Comparison of ENCODE assay signal across 9 mouse cellular contexts in the genomic region with DNA sequence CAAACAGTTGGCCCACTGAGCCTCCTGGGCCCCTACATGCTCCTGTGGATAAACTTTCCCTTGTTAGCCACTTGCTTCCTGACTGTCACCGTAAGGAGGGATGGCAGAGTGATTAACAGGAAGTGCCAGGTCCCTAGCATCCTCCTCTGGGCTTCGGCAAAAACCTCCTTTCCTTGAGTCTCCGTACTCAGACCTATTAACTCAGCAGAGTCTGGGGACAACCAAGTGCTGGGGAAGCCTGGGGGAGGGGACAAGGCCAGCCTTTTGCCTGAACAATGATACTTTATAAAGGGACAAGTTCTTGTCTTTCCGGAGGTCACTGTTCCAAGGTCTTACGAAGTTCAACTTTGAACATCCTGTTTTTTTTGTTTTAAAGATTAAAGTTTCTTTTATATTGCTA. TPM values are rescaled to one million over a fixed set of nuclear protein-coding genes. Genes with fewer than 3 reads are reported as not detected.
A peak's percentile ranks its signal among the peaks of the same experiment; 100 is the strongest.
DNase-seq lines count a peak whose midpoint lies in the region; ATAC-seq lines count a peak whose summit lies in the region.
"Had no signal": no experiment of that assay in that cellular context is flagged by ENCODE, and none has a peak within 500 bp of the region (broad histone marks: within the 10 kb centered on the region; RNA-seq: fewer than 3 reads in every experiment).

No protein-coding gene starts in this region.

- H3K9ac ChIP-seq in lung, embryonic 16.5 days (ENCODE audit: low read length): no peak overlapping the region
- H3K9ac ChIP-seq in embryonic facial prominence, embryonic 12.5 days: no peak overlapping the region
- no peak overlapping the region for H3K9ac ChIP-seq in liver, embryonic 13.5 days
- H3K9ac ChIP-seq: forebrain, postnatal 0 days had no signal

- no peak overlapping the region for H3K4me2 ChIP-seq in lung, embryonic 16.5 days (ENCODE audit: low read depth, low read length)
- H3K4me2 ChIP-seq in embryonic facial prominence, embryonic 12.5 days (replicated peaks): no peak overlapping the region
- H3K4me2 ChIP-seq in liver, embryonic 13.5 days: no peak overlapping the region

- peaks cover 7% of the 10 kb centered on the region for H3K36me3 ChIP-seq in lung, embryonic 16.5 days (ENCODE audit: control insufficient read depth, insufficient read depth, low read length)
- peaks cover 25% of the 10 kb centered on the region for H3K36me3 ChIP-seq in embryonic facial prominence, embryonic 12.5 days
- H3K36me3 ChIP-seq in liver, embryonic 13.5 days: peaks cover 17% of the 10 kb centered on the region

- peak overlapping the region; percentile 24; the same call in 1 of the 2 replicates for H3K27ac ChIP-seq in lung, embryonic 16.5 days (ENCODE audit: low read length)
- peak overlapping the region; percentile 38; the same call in 1 of the 2 replicates for H3K27ac ChIP-seq in embryonic facial prominence, embryonic 12.5 days
- H3K27ac ChIP-seq in liver, embryonic 13.5 days: peak overlapping the region; percentile 48; the same call in 1 of the 2 replicates

- peaks cover 23% of the 10 kb centered on the region for H3K4me1 ChIP-seq in lung, embryonic 16.5 days (replicated peaks; ENCODE audit: control insufficient read depth, insufficient read depth, low read length)
- H3K4me1 ChIP-seq in embryonic facial prominence, embryonic 12.5 days: peaks cover 33% of the 10 kb centered on the region
- H3K4me1 ChIP-seq in liver, embryonic 13.5 days (replicated peaks): peaks cover 64% of the 10 kb centered on the region

- H3K9me3 ChIP-seq in lung, embryonic 16.5 days (ENCODE audit: control insufficient read depth, low read length): no peaks in the 10 kb centered on the region
- H3K9me3 ChIP-seq in embryonic facial prominence, embryonic 12.5 days: no peaks in the 10 kb centered on the region
- no peaks in the 10 kb centered on the region for H3K9me3 ChIP-seq in liver, embryonic 13.5 days (replicated peaks)

- H3K4me3 ChIP-seq in lung, embryonic 16.5 days (ENCODE audit: low read length): no peak overlapping the region
- H3K4me3 ChIP-seq in embryonic facial prominence, embryonic 12.5 days: no peak overlapping the region
- H3K4me3 ChIP-seq in liver, embryonic 13.5 days (replicated peaks): no peak overlapping the region

- ATAC-seq in lung, embryonic 16.5 days (ENCODE audit: low read depth): 0 out of 2 replicates have a peak, but pooled peaks have one; percentile 34
- ATAC-seq in embryonic facial prominence, embryonic 12.5 days (ENCODE audit: insufficient number of reproducible peaks, insufficient read depth, low FRiP score, low TSS enrichment): no peak
- no peak for ATAC-seq in liver, embryonic 13.5 days (ENCODE audit: low read depth)
- ATAC-seq: forebrain, postnatal 0 days had no signal

- no peaks in the 10 kb centered on the region for H3K27me3 ChIP-seq in lung, embryonic 16.5 days (ENCODE audit: control insufficient read depth, insufficient read depth, low read depth, low read length)
- H3K27me3 ChIP-seq in embryonic facial prominence, embryonic 12.5 days: no peaks in the 10 kb centered on the region
- H3K27me3 ChIP-seq in liver, embryonic 13.5 days: no peaks in the 10 kb centered on the region

- 19% methylated on average over 5 of the region's 5 CpGs for WGBS in lung, embryonic 16.5 days
- 18% methylated on average over 5 of the region's 5 CpGs for whole genome bisulfite sequencing in embryonic facial prominence, embryonic 12.5 days
- 27% methylated on average over 5 of the region's 5 CpGs for WGBS in liver, embryonic 13.5 days (ENCODE audit: insufficient replicate concordance)

- DNase-seq in heart, adult 11 months: peak; percentile 90
- DNase-seq in heart, adult 8-10 months (ENCODE audit: low spot score): no peak
- no peak for DNase-seq in lung, postnatal 36 days
- DNase-seq in liver, embryonic 13.5 days: no peak
- no peak for DNase-seq in urinary bladder, adult 2 months (ENCODE audit: low spot score)
- DNase-seq in c-Kit-positive CD71-positive TER-119-positive erythroid progenitor cells, embryonic 14.5 days (ENCODE audit: low spot score): no peak
- DNase-seq: forebrain, postnatal 0 days had no signal

RNA-seq across cellular contexts. Expression of gene Fnbp1, which starts 54.7 kb away (rescaled TPM):
- 10 to 100 TPM; 47.2 to 63.1 (median 52.7) TPM for total RNA-seq in heart, adult 8-10 months (2022)
- polyA plus RNA-seq in lung, embryonic 16.5 days (2015; fragmentation: Nextera tagmentation; extraction: Ambion mirVana): 15.6 and 18.1 TPM in 2 replicates
- polyA plus RNA-seq in embryonic facial prominence, embryonic 12.5 days (2016; fragmentation: Nextera tagmentation; extraction: Ambion mirVana): 24.0 and 26.3 TPM in 2 replicates
- polyA plus RNA-seq in liver, embryonic 13.5 days (2015; fragmentation: Nextera tagmentation; extraction: Ambion mirVana): 5.7 and 6.9 TPM in 2 replicates
- polyA plus RNA-seq in urinary bladder, adult 2 months (2012; rRNA removed): 167 and 198 TPM in 2 replicates
